Mouse (Mus musculus) MEL (cell line): ENCODE data around the gene Sgsm1.

Experiments used
- CTCF ChIP-seq, 3 experiments: IDR thresholded peaks in 2 of 3; conservative IDR thresholded peaks in 1 of 3; 2 replicates each; pipeline ENCODE4 v1.5.1; 2011 to 2012; ENCODE audit warnings: low read length in 3 of 3, low read depth in 2 of 3, mild to moderate bottlenecking in 2 of 3, improper control_type of control experiment in 1 of 3, inconsistent platforms in 1 of 3, mixed read lengths in 1 of 3, moderate library complexity in 1 of 3; ENCODE audit not compliant: control insufficient read depth in 1 of 3, insufficient read depth in 1 of 3, poor library complexity in 1 of 3, severe bottlenecking in 1 of 3
- MAZ ChIP-seq: IDR thresholded peaks from 2 replicates; pipeline ENCODE4 v1.6.1; 2012; ENCODE audit warnings: low read depth, mild to moderate bottlenecking, inconsistent platforms, low read length, improper control_type of control experiment
- POLR2AphosphoS2 ChIP-seq: IDR thresholded peaks from 2 replicates; pipeline ENCODE4 v1.6.1; 2011; ENCODE audit warnings: low read length, improper control_type of control experiment
- TCF12 ChIP-seq: IDR thresholded peaks from 2 replicates; pipeline ENCODE4 v1.6.1; 2014; ENCODE audit warnings: low read depth, mild to moderate bottlenecking, inconsistent platforms, low read length, improper control_type of control experiment, moderate library complexity

DNA sequence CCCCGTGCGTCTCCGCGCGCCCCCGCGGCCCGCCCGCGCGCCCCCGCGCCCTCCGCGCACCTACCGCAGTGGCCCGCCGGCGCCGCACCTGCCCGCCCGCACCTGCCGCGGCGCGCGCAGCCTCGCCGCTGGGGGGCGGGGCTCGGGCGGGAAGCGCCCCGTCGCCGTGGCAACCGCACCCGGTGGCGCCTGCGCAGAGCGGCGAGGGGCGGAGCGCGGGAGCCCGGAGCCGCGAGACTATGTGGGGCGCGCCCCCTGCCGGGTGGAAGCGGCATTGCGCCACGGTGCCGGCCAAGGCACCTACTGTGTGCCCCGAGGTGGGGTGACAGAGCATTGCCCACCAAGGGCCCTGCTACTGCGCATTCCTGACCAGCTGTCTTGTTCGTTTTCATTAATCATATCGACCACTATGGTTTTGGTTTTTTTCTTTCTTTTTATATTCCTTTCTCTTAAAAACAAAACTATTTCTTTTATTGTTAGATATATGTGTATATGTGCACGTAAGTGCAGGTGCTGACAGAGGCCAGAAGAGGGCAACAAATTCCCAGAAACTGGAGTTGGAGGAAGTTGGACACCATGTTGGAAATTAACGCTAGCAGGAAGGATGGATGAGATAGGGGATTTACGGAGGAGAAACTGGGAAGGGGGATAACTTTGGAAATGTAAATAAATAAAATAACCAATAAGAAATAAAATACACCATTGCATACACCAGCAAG, 89.3 kb downstream of the Sgsm1 start, which contains the start of gene 2900026A02Rik:
- TF ChIP-seq TCF12, result no peak
- TF ChIP-seq CTCF (IDR thresholded peaks at IDR 0.05 in 2 of 3, conservative IDR thresholded peaks at IDR 0.05 in 1 of 3; ENCODE audit: control insufficient read depth in 1 of 3, insufficient read depth in 1 of 3, low read depth in 2 of 3, low read length in 3 of 3, poor library complexity in 1 of 3, severe bottlenecking in 1 of 3), result no peak
- TF ChIP-seq POLR2AphosphoS2, result no peak
- no peak for TF ChIP-seq MAZ
